Mouse (Mus musculus) E14TG2a.4 (cell line): ENCODE measurements around the gene Abhd15.

Source experiments
- H3K27me3 ChIP-seq: 2 replicates; pipeline ENCODE4 v1.6.1; 2014; ENCODE audit warnings: low read length, control low read depth; ENCODE audit not compliant: insufficient read depth
- H3K36me3 ChIP-seq: 2 replicates; pipeline ENCODE4 v1.6.1; 2014; ENCODE audit warnings: low read length, control low read depth; ENCODE audit not compliant: insufficient read depth
- H3K4me1 ChIP-seq: replicated peaks from 2 replicates; pipeline ENCODE4 v1.6.1; 2014; ENCODE audit warnings: low read depth, low read length, control low read depth
- H3K4me3 ChIP-seq: replicated peaks from 2 replicates; pipeline ENCODE4 v1.5.1; 2014; ENCODE audit warnings: mild to moderate bottlenecking, low read length
- H3K9me3 ChIP-seq: 2 replicates; pipeline ENCODE4 v1.6.1; 2014; ENCODE audit warnings: low read length, control low read depth
- CTCF ChIP-seq: conservative IDR thresholded peaks from 2 replicates; pipeline ENCODE4 v1.5.1; 2014; ENCODE audit warnings: low read length
- NANOG ChIP-seq: IDR thresholded peaks from 2 replicates; pipeline ENCODE4 v1.6.1; 2014; ENCODE audit warnings: borderline replicate concordance, low read length, mixed read lengths
- POU5F1 ChIP-seq: IDR thresholded peaks from 2 replicates; pipeline ENCODE4 v1.6.1; 2014; ENCODE audit warnings: low read length, borderline replicate concordance

Abhd15 gene

GRCm38 (mm10) chr11:77514832-77515636 lies at the start of gene Abhd15:
Abhd15 (plus strand) TSS chr11:77515121.
- Histone ChIP-seq H3K4me3 (peak within 1 kb of the TSS; percentile 81), H3K27me3 (peaks cover 68% of the 10 kb centered on the region), H3K4me1 (peaks cover 50% of the 10 kb centered on the region), H3K9me3 (no peaks in the 10 kb centered on the region), H3K36me3 (peaks cover 4% of the 10 kb centered on the region)
- no peak for TF ChIP-seq CTCF
- TF ChIP-seq NANOG = no peak
- no peak for TF ChIP-seq POU5F1

- Histone ChIP-seq H3K9me3 (no peaks in the 10 kb centered on the region), H3K27me3 (peaks cover 99% of the 10 kb centered on the region), H3K4me3 (peak overlapping the region; percentile 68), H3K36me3 (no peaks in the 10 kb centered on the region), H3K4me1 (peaks cover 82% of the 10 kb centered on the region)
- no peak for TF ChIP-seq POU5F1
- no peak for TF ChIP-seq CTCF
- no peak for TF ChIP-seq NANOG
Observed at GRCm38 (mm10) chr11:77466544-77466943, 48.4 kb upstream of the Abhd15 start.

- Histone ChIP-seq H3K4me1 (peaks cover 82% of the 10 kb centered on the region), H3K36me3 (no peaks in the 10 kb centered on the region), H3K27me3 (peaks cover 99% of the 10 kb centered on the region), H3K4me3 (peak overlapping the region; percentile 68), H3K9me3 (no peaks in the 10 kb centered on the region)
- TF ChIP-seq NANOG = no peak
- no peak for TF ChIP-seq CTCF
- TF ChIP-seq POU5F1 = no peak
Observed at GRCm38 (mm10) chr11:77467157-77467556, 47.8 kb upstream of the Abhd15 start.

- TF ChIP-seq CTCF (peak; percentile 79), NANOG (no peak), POU5F1 (no peak)
- Histone ChIP-seq H3K27me3 (peaks cover 99% of the 10 kb centered on the region), H3K9me3 (no peaks in the 10 kb centered on the region), H3K4me3 (peak overlapping the region; percentile 64), H3K36me3 (no peaks in the 10 kb centered on the region), H3K4me1 (peaks cover 86% of the 10 kb centered on the region)
Observed at GRCm38 (mm10) chr11:77467784-77468183, 47.1 kb upstream of the Abhd15 start.

- Histone ChIP-seq H3K4me3 (no peak overlapping the region), H3K36me3 (no peaks in the 10 kb centered on the region), H3K4me1 (peaks cover 80% of the 10 kb centered on the region)
Observed at GRCm38 (mm10) chr11:77468397-77468796, 46.5 kb upstream of the Abhd15 start.

GRCm38 (mm10) chr11:77471407-77471806 lies 43.5 kb upstream of the Abhd15 start:
- no peaks in the 10 kb centered on the region for H3K9me3 ChIP-seq
- peaks cover 58% of the 10 kb centered on the region for H3K4me1 ChIP-seq
- 0 out of 2 replicates have a peak, but pooled peaks cover 6% of the 10 kb centered on the region for H3K36me3 ChIP-seq
- peaks cover 87% of the 10 kb centered on the region for H3K27me3 ChIP-seq
- H3K4me3 ChIP-seq = peak overlapping the region; percentile 72
- TF ChIP-seq NANOG (no peak), POU5F1 (no peak), CTCF (no peak; the same call in 1 of the 2 replicates)

More at GRCm38 (mm10) chr11:77468397-77468796, 46.5 kb upstream of the Abhd15 start:
- TF ChIP-seq POU5F1 = no peak
- H3K27me3 ChIP-seq = peaks cover 99% of the 10 kb centered on the region
- H3K9me3 ChIP-seq = no peaks in the 10 kb centered on the region

- peaks cover 48% of the 10 kb centered on the region for H3K4me1 ChIP-seq
- TF ChIP-seq POU5F1 (no peak), CTCF (no peak), NANOG (no peak)
Observed at GRCm38 (mm10) chr11:77472775-77473174, 42.1 kb upstream of the Abhd15 start.

GRCm38 (mm10) chr11:77476216-77476615 lies 38.7 kb upstream of the Abhd15 start:
- H3K9me3 ChIP-seq = no peaks in the 10 kb centered on the region
- 0 out of 2 replicates have a peak overlapping the region, but pooled peaks have one; percentile 8 for H3K4me3 ChIP-seq
- peaks cover 28% of the 10 kb centered on the region for H3K4me1 ChIP-seq
- TF ChIP-seq POU5F1 (no peak), NANOG (no peak; the same call in 1 of the 2 replicates)
- peaks cover 46% of the 10 kb centered on the region for H3K27me3 ChIP-seq
- 0 out of 2 replicates have a peak, but pooled peaks cover 6% of the 10 kb centered on the region for H3K36me3 ChIP-seq

More at GRCm38 (mm10) chr11:77472775-77473174, 42.1 kb upstream of the Abhd15 start:
- Histone ChIP-seq H3K4me3 (no peak overlapping the region), H3K9me3 (no peaks in the 10 kb centered on the region), H3K36me3 (0 out of 2 replicates have a peak, but pooled peaks cover 6% of the 10 kb centered on the region), H3K27me3 (peaks cover 80% of the 10 kb centered on the region)
